Mouse (Mus musculus) lung, adult 2 months (tissue): ENCODE results near the gene Kif26b.

Source experiments
- CTCF ChIP-seq: fragments of 200-500 bp; IDR thresholded peaks from 2 replicates; pipeline ENCODE4 v1.5.1; 2011; ENCODE audit warnings: mild to moderate bottlenecking, low read length, control low read depth; ENCODE audit not compliant: insufficient read depth
- POLR2A ChIP-seq: fragments of 200-500 bp; IDR thresholded peaks from 2 replicates; pipeline ENCODE4 v1.6.1; 2011; ENCODE audit warnings: low read depth, mild to moderate bottlenecking, control low read depth, low read length, borderline replicate concordance; ENCODE audit errors: extremely low read depth

GRCm38 (mm10) chr1:178597113-178597512 is 68.2 kb downstream of the Kif26b start:
- TF ChIP-seq CTCF (no peak), POLR2A (no peak)
